Mouse (Mus musculus): ENCODE data around the gene Cox5a. TPM values are rescaled to one million over a fixed set of nuclear protein-coding genes. Genes with fewer than 3 reads are reported as not detected.
A peak's percentile ranks its signal among the peaks of the same experiment; 100 is the strongest.

Gene Cox5a
- polyA plus RNA-seq, 1 experiment from 2014 or later = 454 TPM

DNA sequence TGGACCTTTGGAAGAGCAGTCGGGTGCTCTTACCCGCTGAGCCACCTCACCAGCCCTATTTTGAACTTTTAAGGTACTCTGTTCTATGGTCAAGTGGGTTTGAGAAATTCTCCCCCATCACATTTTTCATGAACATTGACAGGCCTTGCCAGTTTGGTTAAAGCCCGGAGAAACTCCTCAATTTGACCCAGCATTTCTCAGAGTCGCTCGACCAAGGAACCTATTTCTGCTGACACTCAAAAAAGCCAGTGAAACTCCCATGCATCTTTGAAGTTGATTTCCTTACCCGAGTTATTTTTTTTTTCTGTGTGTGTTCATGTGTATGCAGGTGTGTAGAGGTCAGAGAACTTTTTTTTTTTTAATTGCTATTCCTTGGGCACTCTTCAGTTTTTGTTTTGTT is 43.5 kb downstream of the Cox5a start:
- ATAC-seq (ENCODE audit: insufficient number of reproducible peaks, low FRiP score, low TSS enrichment, low read depth) = no peak
- Histone ChIP-seq H3K27me3 (no peaks in the 10 kb centered on the region), H3K4me1 (peaks cover 45% of the 10 kb centered on the region), H3K36me3 (peaks cover 14% of the 10 kb centered on the region), H3K4me3 (replicated peaks) (no peak overlapping the region), H3K4me2 (replicated peaks) (no peak overlapping the region), H3K9ac (no peak overlapping the region), H3K9me3 (replicated peaks) (no peaks in the 10 kb centered on the region), H3K27ac (replicated peaks) (no peak overlapping the region)
- 83% methylated on average over 6 of the region's 6 CpGs for WGBS

DNA sequence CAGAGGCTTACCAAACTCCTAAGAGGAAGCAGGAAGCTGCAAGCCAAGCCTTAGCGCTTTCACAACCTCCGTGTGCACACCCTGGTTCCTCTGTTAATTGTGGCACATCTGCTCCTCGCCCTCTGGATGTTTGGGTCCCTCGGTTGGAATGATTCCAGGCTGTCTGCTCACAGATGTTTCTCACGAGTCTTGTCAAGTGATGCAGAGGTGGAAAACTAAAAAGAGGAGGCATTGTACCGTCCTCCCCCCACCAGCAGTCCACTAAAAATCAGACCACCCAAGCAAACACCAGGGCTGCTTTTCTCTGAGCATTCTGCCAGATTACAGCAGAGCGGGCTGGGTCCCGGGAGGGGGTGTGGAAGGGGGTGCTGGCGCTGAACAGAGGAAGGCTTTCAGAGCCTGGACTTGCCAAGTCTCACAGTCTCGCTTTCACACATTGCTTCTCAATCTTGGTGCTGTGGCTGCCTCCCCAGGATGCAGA is 44.7 kb downstream of the Cox5a start:
- Histone ChIP-seq H3K9me3 (replicated peaks) (no peaks in the 10 kb centered on the region), H3K4me3 (replicated peaks) (no peak overlapping the region), H3K4me1 (peaks cover 45% of the 10 kb centered on the region), H3K9ac (no peak overlapping the region), H3K27ac (replicated peaks) (peak overlapping the region; percentile 66), H3K4me2 (replicated peaks) (no peak overlapping the region), H3K36me3 (peaks cover 20% of the 10 kb centered on the region), H3K27me3 (no peaks in the 10 kb centered on the region)
- no peak for ATAC-seq (ENCODE audit: insufficient number of reproducible peaks, low FRiP score, low TSS enrichment, low read depth)
- 16% methylated on average over 10 of the region's 10 CpGs for WGBS

DNA sequence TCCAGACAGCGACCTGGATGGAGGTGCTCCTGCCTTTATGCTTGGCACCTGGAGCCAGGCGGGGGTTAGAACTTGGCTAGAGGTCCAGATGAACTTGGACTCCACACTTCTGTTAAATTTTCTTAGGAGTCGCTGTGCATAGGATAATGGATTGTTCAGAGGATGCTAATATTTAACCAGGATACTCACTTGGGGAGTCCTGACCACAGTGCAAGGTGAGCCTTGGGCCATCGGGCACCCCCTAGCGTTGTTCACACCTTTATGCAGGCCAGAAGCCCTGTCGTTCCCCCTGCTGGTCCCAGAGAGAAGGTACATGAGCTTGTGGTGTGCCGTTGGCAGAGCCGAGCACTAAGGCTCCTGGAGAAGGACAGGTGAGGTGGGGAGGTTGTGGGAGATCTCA is 45.8 kb downstream of the Cox5a start:
- H3K4me2 ChIP-seq (replicated peaks) = no peak overlapping the region
- no peak for ATAC-seq (ENCODE audit: insufficient number of reproducible peaks, low FRiP score, low TSS enrichment, low read depth)
- no peak overlapping the region for H3K9ac ChIP-seq
- H3K9me3 ChIP-seq (replicated peaks) = no peaks in the 10 kb centered on the region
- no peak overlapping the region for H3K4me3 ChIP-seq (replicated peaks)
- no peak overlapping the region for H3K27ac ChIP-seq (replicated peaks)
- H3K4me1 ChIP-seq = peaks cover 37% of the 10 kb centered on the region
- peaks cover 20% of the 10 kb centered on the region for H3K36me3 ChIP-seq
- 52% methylated on average over 8 of the region's 8 CpGs for WGBS
- H3K27me3 ChIP-seq = no peaks in the 10 kb centered on the region

DNA sequence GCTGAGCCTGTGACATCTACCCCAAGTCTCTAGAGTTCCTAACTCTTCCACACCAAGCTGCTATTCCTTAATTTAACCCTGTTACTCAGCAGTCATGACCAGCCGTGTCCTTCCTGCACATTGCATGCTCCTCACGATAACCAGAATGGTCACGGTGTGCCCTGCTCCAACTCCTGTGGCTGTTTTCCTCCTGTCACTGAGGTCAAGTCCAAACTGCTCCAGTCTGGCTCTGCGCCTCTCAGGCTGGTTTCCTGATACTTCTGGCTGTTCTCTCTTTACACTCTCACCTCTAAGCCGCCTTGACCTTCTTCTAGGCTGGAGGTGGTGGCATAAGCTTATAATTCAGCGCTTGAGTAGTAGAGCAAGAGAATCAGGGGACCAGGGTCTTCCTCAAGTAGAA is 47.4 kb downstream of the Cox5a start:
- peaks cover 20% of the 10 kb centered on the region for H3K36me3 ChIP-seq
- peaks cover 23% of the 10 kb centered on the region for H3K4me1 ChIP-seq
- H3K9me3 ChIP-seq (replicated peaks) = no peaks in the 10 kb centered on the region
- H3K27ac ChIP-seq (replicated peaks) = peak overlapping the region; percentile 23; the same call in 1 of the 2 replicates
- ATAC-seq (ENCODE audit: insufficient number of reproducible peaks, low FRiP score, low TSS enrichment, low read depth) = no peak
- H3K4me3 ChIP-seq (replicated peaks) = no peak overlapping the region
- no peak overlapping the region for H3K9ac ChIP-seq
- no peak overlapping the region for H3K4me2 ChIP-seq (replicated peaks)
- no peaks in the 10 kb centered on the region for H3K27me3 ChIP-seq
- WGBS = 88% methylated on average over 6 of the region's 6 CpGs

DNA sequence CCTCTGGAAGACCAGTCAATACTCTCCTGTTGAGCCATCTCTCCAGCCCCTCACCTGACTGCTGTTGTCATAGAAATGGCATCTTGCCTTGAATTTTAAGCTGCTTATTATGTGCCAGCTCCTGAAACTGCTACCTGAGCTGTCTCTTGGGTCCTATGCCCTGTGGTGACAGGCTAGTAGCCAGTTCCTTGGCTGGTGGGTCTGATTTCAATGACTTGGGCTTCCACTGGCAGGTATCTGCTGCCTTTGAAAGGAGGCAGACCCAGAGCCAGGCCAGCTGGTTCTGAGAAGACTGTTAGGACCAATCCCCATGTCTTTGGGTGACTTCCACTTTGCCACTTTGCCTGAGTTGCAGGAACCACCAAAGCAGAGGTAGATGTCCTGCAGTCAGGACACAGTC is 53.3 kb downstream of the Cox5a start:
- ATAC-seq (ENCODE audit: insufficient number of reproducible peaks, low FRiP score, low TSS enrichment, low read depth) = no peak
- no peaks in the 10 kb centered on the region for H3K9me3 ChIP-seq (replicated peaks)
- no peak overlapping the region for H3K4me3 ChIP-seq (replicated peaks)
- H3K9ac ChIP-seq = no peak overlapping the region
- no peak overlapping the region for H3K27ac ChIP-seq (replicated peaks)
- H3K4me1 ChIP-seq = no peaks in the 10 kb centered on the region
- H3K4me2 ChIP-seq (replicated peaks) = no peak overlapping the region
- peaks cover 29% of the 10 kb centered on the region for H3K36me3 ChIP-seq
- H3K27me3 ChIP-seq = no peaks in the 10 kb centered on the region

DNA sequence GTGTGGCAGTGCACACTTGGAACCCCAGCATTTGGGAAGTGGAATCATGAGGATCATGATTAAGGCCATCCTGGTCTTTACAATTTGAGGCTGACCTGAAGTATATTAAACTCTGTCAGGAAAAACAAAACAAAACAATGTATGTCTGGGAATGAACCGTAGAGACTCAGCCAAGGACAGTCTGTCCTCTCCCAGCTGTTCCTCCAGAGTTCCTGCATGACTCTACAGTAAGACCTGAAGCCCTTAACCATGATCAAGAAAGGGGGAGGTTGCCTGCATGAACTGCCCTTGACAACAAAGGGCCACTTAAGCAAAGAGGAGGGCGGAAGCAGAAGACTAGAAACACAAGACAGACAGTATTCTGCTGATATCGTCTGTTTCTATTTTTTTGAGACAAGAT is 54.5 kb downstream of the Cox5a start:
- Histone ChIP-seq H3K4me2 (replicated peaks) (no peak overlapping the region), H3K27ac (replicated peaks) (no peak overlapping the region), H3K4me3 (replicated peaks) (no peak overlapping the region), H3K27me3 (no peaks in the 10 kb centered on the region), H3K9ac (no peak overlapping the region), H3K36me3 (peaks cover 30% of the 10 kb centered on the region), H3K4me1 (no peaks in the 10 kb centered on the region), H3K9me3 (replicated peaks) (no peaks in the 10 kb centered on the region)
- ATAC-seq (ENCODE audit: insufficient number of reproducible peaks, low FRiP score, low TSS enrichment, low read depth) = no peak
- WGBS = 82% methylated on average over 3 of the region's 3 CpGs

DNA sequence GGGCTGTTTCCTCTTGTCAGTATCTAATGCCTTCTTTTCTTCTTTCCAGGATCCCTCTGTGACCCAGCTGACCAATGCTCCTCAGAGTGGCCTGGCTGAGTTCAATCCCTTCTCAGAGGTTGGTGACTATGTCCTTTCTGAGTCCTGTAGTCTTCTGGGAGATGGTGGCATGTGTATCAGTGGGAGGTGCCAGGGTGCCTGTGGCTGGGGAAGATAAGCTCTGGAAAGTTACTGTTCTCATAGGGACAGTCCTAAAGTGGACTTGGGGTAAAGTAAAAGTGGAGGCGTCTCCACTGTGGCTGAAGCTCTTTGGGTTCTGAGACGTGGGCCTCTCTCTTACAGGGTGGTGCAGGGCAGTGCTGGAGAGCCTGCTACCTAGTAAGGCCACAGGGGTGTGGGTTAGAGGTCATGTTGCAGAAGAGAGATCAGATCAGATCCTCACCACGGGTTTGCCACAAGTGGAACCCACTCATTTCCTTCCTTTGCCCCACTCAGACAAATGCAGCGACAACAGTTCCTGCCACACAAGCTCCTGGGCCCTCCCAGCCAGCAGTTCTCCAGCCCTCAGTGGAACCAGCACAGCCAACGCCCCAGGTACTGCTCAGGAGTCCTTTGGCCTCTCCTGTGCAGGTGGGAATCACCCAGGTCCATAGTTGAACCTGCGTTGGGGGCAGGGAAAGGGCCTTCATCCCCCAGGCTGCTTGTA is 56.2 kb downstream of the Cox5a start:
- 73% methylated on average over 6 of the region's 6 CpGs for WGBS
- Histone ChIP-seq H3K4me1 (no peaks in the 10 kb centered on the region), H3K27me3 (no peaks in the 10 kb centered on the region), H3K9ac (no peak overlapping the region), H3K4me2 (replicated peaks) (no peak overlapping the region), H3K27ac (replicated peaks) (no peak overlapping the region), H3K36me3 (peaks cover 48% of the 10 kb centered on the region), H3K4me3 (replicated peaks) (no peak overlapping the region), H3K9me3 (replicated peaks) (no peaks in the 10 kb centered on the region)
- no peak for ATAC-seq (ENCODE audit: insufficient number of reproducible peaks, low FRiP score, low TSS enrichment, low read depth)

Other genes starting within 250 kb of the Cox5a start
- 26.1 and 28.1 TPM in 2 replicates for gene Ppcdc, start 81.2 kb upstream of the Cox5a start, polyA plus RNA-seq (2015; fragmentation: Nextera tagmentation; extraction: Ambion mirVana)
- 16.3 and 16.5 TPM in 2 replicates for gene Scamp5, start 53.2 kb upstream of the Cox5a start, polyA plus RNA-seq (2015; fragmentation: Nextera tagmentation; extraction: Ambion mirVana)
- 0.68 and 0.89 TPM in 2 replicates for gene Rpp25, start 17.2 kb upstream of the Cox5a start, polyA plus RNA-seq (2015; fragmentation: Nextera tagmentation; extraction: Ambion mirVana)
- 27.3 and 28.2 TPM in 2 replicates for gene Fam219b, start 16.3 kb downstream of the Cox5a start, polyA plus RNA-seq (2015; fragmentation: Nextera tagmentation; extraction: Ambion mirVana)
- gene Mpi, start 31.5 kb downstream of the Cox5a start, polyA plus RNA-seq (2015; fragmentation: Nextera tagmentation; extraction: Ambion mirVana) = 47.9 and 50.5 TPM in 2 replicates
- gene Scamp2, start 39.7 kb downstream of the Cox5a start, polyA plus RNA-seq (2015; fragmentation: Nextera tagmentation; extraction: Ambion mirVana) = 82.8 and 84.6 TPM in 2 replicates
- gene Ulk3, start 68.2 kb downstream of the Cox5a start, polyA plus RNA-seq (2015; fragmentation: Nextera tagmentation; extraction: Ambion mirVana) = 22.7 and 28.5 TPM in 2 replicates
- not detected in 2 replicates for gene Cplx3, start 85.0 kb downstream of the Cox5a start, polyA plus RNA-seq (2015; fragmentation: Nextera tagmentation; extraction: Ambion mirVana)
- not detected in 2 replicates for gene Lman1l, start 99.5 kb downstream of the Cox5a start, polyA plus RNA-seq (2015; fragmentation: Nextera tagmentation; extraction: Ambion mirVana)
- 35.9 and 36.1 TPM in 2 replicates for gene Csk, start 132.4 kb downstream of the Cox5a start, polyA plus RNA-seq (2015; fragmentation: Nextera tagmentation; extraction: Ambion mirVana)
- not detected in 2 replicates for gene Cyp1a2, start 162.4 kb downstream of the Cox5a start, polyA plus RNA-seq (2015; fragmentation: Nextera tagmentation; extraction: Ambion mirVana)
- 0.43 and 0.53 TPM in 2 replicates for gene Cyp1a1, start 166.7 kb downstream of the Cox5a start, polyA plus RNA-seq (2015; fragmentation: Nextera tagmentation; extraction: Ambion mirVana)
- gene Edc3, start 187.3 kb downstream of the Cox5a start, polyA plus RNA-seq (2015; fragmentation: Nextera tagmentation; extraction: Ambion mirVana) = 32.4 and 33.2 TPM in 2 replicates
- 78.4 and 80.2 TPM in 2 replicates for gene Clk3, start 244.6 kb downstream of the Cox5a start, polyA plus RNA-seq (2015; fragmentation: Nextera tagmentation; extraction: Ambion mirVana)

Data from embryonic facial prominence, embryonic 15.5 days (tissue).